Mouse (Mus musculus): ENCODE measurements around the gene Senp5.
"Not testable (repeated sequence)": the region's sequence is repeated elsewhere in the genome, so short reads cannot be mapped to it uniquely, and the experiment has no call there.

Gene Senp5

DNA sequence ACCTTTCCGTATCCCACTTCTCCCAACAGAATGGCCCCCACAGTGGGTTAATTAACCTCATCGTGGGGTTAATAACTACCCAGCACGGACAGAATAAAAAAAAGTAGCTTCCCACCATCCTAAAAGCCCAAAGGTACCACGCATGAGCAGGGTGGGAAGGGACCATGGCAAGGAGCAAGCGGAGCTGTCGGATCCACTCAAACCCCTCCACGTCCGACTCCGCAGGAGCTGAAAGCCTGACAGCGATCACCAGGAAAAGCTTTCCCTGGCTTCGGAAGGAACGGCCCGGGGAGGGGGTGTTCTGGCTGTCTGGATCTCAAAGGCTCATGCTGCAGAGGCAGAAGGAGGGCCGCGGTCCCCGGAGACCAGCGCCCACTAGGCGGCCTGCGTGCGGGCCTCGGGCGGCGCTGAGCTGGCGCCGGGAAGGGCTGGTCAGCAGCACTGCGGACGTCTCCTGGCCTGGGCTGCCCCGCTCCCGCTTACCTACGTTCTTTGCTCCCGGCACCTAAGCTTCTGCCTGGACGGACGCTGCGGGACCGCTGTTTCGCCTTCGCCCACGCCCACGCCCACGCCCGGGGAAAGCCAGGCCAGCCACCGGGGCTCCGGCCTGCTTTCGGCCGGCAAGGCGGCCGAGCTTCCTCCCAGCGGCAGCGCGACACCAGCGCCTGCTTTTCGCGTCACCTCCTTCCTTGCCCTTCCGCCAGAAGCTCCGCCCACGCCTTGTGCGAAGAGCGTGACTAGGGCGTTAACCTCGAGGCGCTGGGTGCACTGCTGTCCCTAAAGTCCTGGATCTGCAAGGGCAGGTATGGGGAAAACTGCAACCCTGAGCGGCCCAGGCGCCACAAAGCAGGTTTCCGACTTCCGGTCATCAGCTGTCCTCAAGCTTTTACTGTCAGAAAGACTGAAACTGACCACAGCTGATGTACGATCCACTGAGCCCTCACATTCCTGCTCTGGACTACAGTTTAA is at the start of gene Senp5:
TSS of gene Senp5 (minus strand) at position 779 of the 969 bp plus-strand sequence.
- peak; percentile 99 for DNase-seq (ENCODE audit: low read depth, low spot score)

DNA sequence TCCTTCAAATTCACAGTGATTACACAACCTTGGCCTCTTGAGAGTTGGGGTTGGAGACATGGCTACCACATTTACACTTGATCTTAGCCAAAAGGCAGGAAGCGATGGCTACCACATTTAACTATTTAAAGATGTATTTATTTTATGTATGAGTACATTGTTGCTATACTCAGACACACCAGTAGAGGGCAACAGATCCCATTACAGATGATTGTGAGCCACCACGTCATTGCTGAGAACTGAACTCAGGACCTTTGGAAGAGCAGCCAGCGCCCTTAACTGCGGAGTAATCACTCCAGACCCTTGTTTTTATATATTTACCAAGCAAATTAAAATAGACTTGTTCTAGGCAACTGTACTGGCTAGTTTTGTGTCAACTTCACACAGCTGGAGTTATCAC is 39.3 kb upstream of the Senp5 start:
- DNase-seq (ENCODE audit: low read depth, low spot score) = no peak

DNA sequence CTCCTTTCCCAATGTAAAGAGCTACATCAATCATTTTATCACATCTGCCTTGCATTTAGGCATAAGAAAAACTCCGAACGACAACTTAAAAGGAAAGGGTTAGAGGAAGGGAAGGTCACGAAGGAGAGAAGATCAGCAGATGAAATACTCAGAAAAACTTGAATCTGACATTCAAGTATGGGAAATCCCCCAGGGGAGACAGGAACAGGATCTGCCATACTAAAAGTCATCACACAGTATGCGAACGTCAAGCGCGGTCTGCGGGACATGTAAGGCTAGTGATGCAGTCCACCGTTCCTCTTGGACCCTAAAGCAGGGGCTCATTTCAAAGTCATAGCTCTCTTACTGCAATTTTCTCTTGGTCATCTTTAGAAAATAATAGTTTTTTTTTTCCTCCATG is 16.6 kb upstream of the Senp5 start:
- no peak for DNase-seq (ENCODE audit: low read depth, low spot score)

DNA sequence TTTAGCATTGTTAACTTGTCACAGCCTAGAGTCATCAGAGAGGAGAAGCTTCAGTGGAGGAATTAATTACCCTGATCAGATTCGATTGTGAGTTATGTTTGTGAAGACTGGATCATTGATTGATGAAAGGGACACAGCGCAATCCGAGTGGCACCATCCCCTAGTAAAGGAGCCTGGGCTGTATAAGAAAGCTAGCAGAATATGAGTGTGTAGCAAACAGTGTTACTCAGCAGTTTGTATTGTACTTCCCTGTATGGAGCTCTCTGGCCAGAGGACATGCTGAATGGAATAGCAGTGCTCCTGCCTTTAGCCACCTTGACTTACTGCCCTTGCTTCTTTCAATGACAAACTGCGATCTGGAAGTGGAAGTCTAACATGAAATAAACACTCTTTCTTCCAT is 7.2 kb upstream of the Senp5 start:
- DNase-seq (ENCODE audit: low read depth, low spot score) = no peak

DNA sequence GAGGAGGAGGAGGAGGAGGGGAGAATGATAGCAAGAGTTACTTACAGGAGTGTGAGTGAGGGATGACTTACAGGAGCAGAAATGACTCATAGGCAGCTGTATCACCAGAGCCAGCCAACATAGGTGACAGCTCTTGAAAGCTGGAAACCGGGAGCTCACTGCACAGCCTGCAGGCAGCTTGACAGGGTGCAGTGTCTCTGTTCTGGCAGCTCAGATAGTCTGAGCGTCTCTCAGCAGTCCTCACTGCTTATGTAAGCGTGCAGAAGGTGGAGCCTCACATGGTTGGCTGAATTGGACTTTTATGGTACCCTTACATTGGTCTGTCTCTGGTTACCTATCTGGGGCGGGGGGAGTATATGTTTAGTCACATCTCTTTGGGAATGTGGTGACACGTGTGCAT is 6.8 kb upstream of the Senp5 start:
- peak; percentile 87 for DNase-seq (ENCODE audit: low read depth, low spot score)

DNA sequence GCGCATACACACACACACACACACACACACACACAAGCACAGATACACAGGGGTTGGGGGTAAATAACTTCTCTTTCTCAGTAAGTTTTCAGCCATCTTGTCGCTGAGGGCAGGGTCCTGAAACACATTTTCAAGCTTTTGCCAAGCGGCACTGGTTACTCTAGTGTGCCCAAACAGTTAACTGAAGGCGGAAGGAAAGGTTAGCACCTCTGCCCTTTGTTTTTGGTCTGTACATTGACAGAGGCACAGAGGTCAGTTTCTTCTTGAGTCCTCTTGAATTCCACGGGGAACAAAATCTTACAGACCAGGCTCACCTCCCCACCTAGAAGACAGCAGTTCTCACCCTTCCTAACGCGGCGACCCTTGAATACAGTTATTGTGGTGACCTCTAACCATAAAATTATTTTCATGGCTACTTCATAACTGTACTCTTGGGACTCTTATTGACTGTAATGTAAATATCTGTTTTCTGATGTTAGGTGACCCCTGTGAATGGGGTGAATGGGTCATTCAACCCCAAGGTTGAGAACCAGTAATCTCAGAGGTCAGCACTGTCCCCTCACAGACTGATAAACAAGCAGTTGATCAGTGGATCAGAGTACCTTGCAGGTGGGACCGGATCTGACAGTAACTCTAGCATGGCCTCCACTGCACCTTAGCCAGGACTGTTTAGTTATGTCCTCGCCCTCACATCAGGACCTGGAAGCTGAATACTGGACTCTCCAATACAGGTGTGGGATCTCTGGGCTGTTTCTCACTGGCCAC is 5.6 kb upstream of the Senp5 start:
- no peak for DNase-seq (ENCODE audit: low read depth, low spot score)

DNA sequence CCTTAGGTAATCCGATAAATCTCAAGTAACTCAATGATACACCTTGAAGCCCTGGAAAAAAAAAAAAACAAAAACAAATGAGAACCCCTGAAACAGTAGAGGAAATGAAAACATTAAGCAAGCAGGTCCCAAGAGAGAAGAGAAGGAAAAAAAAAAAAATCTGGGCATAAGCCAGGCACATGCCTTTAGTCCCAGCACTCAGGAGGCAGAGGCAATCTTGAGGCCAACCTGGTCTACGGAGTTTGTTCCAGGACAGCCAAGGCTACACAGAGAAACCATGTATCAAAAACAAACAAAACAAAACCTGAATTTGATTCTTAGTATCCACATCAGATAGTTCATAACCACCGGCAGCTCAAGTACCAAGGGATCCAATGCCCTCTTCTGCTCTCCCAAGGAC is 1.6 kb upstream of the Senp5 start:
- no peak for DNase-seq (ENCODE audit: low read depth, low spot score)

DNA sequence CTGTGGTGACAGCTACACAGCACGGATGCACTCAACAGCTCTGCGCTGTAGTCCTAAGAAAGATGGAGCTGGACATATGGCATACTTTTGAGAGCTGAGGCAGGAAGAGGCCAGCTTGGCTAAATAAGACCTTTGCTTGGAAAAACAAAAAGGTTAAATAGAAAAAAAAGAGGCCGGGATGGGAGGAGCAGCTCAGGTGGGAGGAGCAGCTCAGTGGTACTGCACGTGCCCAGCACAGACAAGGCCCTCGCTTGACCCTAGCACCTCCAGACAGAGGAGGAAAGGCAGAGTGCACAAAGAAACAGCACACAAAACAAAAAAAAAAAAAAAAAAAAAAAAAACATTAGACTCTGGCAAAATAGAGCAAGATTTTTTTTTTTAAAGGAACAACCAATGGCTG is 6.7 kb downstream of the Senp5 start:
- no peak for DNase-seq (ENCODE audit: low read depth, low spot score)

DNA sequence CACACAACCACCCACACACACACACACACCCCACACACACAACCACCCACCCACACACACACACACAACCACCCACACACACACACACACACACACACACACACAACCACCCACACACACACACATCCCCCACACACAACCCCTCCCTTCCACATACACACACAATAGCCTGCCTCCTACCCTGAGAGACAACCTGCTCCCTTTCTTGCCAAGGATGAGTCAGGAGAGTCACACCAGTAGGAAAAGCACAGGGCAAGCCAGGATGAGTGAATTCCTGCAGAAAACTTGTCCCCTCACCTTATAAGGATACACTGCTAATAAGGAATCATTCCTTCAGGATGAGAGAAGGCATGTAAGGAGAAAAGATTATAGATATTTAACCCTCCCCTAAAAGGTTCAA is 9.1 kb downstream of the Senp5 start:
- peak; percentile 43 for DNase-seq (ENCODE audit: low read depth, low spot score)

DNA sequence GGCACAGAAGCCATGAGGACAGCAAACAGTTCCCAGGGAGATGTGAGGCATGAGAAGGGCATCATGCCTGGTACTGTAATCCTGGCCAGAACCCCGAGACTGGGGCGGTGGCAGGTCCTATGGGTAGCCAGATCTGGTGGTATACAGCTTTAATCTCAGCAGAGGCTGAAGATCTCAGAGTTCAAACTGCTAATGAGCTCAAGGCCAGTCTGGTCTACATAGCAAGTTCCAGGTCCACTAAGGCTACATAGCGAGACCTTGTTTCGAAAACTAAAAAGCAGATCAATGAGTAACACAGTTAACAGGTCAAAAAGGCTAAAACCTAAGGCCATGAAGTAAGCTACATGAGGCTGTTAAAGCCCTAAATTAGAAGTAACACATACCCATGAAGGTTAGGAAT is 9.9 kb downstream of the Senp5 start:
- DNase-seq (ENCODE audit: low read depth, low spot score) = no peak

DNA sequence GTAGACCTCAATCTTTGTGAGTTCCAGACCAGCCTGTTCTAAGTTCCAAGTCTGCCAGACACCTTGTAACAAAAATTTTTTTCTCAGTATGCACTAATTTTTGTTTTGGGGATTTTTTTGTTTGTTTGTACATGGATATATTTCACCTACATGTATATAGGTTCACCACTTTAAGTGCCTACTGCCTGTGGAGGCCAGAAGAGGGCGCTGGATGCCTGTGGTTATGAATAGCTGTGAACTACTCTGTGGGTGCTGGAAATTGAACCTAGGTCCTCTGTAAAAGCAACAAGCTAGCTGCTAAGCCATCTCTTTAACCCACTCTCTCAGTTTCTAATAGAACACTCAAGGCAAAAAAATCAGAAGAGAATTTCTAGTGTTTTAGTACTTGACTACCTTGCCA is 11.0 kb downstream of the Senp5 start:
- DNase-seq (ENCODE audit: low read depth, low spot score) = no peak

DNA sequence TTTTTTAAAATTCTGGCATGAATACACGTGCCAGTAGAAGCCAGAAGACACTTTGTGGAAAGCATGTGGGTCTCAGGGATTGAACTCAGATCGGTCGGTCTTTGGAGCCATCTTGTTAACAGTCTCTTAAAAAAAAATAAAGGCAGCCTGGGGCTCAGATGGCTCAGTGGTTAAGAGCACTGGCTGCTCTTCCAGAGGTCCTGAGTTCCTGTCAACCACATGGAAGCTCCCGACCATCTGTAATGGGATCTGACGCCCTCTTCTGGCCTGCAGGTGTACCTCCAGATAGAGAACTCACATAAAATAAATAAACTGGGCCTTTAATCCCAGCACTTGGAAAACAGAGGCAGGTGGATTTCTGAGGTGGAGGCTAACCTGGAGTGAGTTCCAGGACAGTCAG is 22.1 kb downstream of the Senp5 start:
- no peak for DNase-seq (ENCODE audit: low read depth, low spot score)

DNA sequence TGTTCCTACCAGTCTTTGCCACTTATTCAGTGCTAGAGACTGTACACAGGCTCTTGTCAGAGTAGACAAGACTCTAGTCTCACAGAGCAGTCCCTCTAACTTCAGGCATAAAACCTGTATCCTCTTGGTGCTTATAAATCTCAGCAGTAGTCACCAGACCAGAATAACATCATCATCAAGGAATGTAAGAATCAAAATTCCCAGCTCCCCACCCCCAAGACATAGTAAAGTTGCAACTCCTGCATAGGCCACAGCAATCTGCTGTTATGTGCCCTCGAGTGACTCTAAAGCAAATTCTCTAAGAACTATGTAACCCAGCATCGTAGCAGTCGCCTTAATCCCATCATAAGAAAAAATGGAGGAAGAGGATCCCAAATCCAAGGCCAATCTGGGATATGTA is 23.6 kb downstream of the Senp5 start:
- no peak for DNase-seq (ENCODE audit: low read depth, low spot score)

DNA sequence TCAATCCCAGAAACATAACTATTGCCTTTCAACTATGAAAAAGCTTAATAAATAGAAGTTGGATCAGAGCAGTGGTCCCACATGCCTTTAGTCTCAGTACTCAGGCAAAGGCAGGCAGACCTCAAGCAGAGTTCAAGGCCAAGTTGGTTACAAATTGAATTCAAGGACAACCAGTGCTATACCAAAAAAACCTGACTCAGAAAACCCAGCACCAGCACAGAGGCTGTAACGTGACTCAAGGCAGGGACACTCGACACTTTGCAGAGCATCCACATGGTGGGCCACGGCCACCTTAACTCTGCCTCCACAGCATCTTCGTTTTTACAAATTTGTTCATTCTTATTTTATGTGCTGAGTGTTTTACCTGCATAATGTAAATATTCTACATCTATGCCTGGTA is 27.8 kb downstream of the Senp5 start:
- DNase-seq (ENCODE audit: low read depth, low spot score) = no peak

DNA sequence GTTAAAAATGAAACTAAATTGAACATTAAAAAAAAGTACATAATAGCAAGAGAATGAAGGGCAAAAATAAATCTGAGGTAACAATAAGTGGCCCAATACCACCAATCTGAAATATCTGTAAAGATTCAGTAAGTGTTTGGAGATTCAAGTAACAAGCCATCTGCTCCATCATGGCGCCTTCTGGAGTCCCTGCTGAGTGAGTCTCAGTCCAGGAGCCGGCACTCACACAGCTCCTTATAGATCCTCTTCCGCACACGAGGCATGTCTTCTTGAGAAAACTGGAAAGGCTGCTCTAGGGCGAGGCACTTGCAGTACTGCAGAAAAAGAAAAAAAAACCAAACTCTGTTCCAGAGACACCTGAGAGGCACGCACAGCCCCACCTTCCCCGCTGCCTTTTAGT is 39.9 kb downstream of the Senp5 start:
- peak; percentile 68 for DNase-seq (ENCODE audit: low read depth, low spot score)

DNA sequence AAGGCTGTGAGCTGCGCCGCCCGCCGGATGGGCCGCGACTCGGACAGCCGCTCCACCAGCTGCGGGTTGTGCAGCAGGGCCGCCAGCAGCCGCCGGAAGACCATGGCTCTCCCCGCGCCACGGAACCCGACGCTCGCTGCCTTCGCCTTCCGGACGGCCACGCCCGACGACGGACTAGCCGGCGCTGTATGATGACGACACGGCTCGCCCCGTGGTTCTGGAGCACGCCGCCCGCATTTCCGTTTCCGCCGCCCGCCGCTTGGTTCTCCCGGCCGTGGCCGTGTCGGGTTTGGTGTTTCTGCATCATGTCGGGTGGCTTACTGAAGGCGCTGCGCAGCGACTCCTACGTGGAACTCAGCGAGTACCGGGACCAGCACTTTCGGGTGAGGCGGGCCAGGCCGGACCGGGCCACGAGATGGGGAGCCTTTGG is 54.7 kb downstream of the Senp5 start, which contains the start of the genes 0610012G03Rik and Ncbp2:
TSS of gene 0610012G03Rik (minus strand) at position 150 of the 430 bp plus-strand sequence.
TSS of gene Ncbp2 (plus strand) at position 169 of the 430 bp plus-strand sequence.
- peak; percentile 99 for DNase-seq (ENCODE audit: low read depth, low spot score)

DNA sequence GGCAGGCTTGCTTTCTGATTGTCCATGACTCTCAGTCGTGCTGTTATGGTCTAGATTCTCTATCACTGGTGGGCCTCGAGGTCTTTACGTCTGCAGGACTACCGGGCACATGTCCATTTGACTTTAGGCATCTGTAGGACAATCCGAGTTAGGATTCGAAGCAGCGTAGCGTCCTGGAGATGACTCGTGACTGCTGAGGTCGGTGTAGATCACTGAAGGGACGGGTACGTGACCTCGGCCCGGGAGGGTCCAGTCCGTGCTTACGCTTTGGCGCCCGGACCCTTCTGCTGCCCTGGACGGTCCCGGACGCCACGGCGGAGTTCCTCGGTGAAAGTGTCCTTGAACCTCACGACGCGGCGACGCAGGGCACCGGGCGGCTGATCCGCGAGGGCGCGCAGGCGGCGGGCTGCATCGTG is 55.2 kb downstream of the Senp5 start:
- DNase-seq (ENCODE audit: low read depth, low spot score) = peak; percentile 57

DNA sequence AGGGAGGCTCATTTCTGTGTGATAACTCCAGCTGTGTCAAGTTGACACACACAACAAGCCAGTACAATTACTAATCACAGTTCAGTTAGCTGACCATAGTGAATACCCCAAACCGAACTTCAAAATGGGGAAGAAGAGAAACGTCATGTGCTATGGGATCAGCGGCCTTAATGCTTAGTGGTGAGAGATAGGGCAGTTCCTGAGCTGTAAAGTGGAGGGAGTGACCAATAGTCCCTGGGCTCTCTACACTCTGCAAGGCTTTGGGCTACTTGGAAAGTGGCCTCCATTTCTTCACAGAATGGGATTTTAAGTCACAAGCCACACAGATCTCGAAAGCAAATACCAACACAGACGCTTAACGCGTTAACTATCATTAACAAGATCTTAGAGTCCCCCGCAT is 55.8 kb downstream of the Senp5 start:
- DNase-seq (ENCODE audit: low read depth, low spot score) = no peak

DNA sequence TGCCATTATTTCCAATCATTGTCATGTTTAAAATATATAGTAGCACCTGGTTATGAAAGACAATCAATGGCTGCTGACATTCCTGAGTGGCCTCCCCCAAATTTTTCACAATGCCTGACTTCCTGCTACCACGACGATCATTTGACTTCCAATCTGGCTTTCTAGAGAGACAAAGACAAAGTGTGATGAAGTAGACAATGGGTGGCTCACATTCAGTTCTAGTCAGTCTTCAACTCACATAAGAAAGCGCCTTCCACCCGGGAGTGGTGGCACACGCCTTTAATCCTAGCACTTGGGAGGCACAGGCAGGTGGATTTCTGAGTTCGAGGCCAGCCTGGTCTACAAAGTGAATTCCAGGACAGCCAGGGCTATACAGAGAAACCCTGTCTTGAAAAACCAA is 57.1 kb downstream of the Senp5 start:
- DNase-seq (ENCODE audit: low read depth, low spot score) = not testable (repeated sequence)

DNA sequence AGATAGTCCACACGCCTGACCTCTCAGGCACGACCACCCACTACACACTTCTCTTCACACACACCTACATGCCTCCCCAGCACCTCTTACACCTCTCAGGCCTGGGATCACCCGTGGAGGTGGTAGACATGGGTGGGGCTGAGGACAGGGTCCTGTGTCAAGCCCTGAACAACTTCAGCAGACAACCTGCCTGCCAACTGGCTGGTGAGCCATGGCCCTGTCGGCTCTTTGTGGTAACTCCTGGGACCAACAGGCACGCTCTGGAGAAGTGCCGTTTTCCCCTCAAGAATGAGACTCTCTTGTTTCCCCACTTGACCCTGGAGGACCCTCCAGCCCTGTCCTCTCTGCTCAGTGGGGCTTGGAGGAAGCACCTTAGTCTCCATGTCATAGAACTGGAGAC is 57.7 kb downstream of the Senp5 start:
- no peak for DNase-seq (ENCODE audit: low read depth, low spot score)

DNA sequence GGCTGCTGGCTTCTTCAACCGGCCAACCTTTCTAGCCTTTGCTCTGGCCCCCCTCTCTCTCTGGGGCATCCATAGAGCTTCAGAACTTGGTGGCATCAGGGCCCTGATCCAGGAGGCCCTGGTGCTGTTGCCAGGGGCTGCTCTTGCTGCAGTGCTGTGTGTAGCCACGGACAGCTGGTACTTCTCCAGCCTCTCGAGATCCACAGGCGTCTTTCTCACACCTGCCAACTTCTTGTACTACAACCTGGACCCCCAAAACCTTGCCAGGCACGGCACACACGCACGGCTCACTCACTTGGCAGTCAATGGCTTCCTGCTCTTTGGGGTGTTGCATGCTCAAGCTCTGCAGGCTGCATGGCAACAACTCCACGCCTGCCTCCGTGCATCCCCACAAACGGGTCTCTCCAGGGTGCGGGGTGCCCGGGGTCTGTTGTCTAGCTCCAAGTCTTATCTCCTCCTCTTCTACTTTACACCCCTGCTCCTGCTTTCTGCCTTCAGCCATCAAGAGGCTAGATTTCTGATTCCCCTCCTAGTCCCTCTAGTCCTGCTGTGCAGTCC is 58.3 kb downstream of the Senp5 start:
- DNase-seq (ENCODE audit: low read depth, low spot score) = no peak

DNA sequence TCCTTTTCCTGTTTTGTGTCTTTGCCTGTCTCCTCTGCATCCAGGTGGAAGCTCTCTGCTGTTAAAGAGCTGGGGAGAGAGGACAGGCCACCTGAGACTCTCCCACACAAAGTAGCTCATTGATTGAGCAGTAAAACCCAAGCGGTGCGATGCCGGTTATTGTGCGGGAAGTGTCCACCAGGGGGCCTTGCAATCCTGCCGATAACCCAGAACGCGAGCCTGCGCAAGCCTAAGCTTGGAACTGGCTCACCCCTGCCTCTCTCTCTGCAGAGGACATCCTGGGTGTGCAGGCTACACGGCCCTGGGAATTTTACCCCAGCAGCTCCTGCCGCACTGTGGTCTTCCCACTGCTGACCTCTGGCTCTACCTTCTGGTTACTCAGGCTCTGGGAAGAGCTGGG is 59.1 kb downstream of the Senp5 start:
- DNase-seq (ENCODE audit: low read depth, low spot score) = peak; percentile 88
